Mouse (Mus musculus) small intestine, adult 2 months (tissue): Measurements from ENCODE around the gene Ulk4.

Source experiments
- CTCF ChIP-seq: fragments of 200-500 bp; IDR thresholded peaks from 2 replicates; pipeline ENCODE4 v1.5.1; 2012; ENCODE audit warnings: low read depth, mild to moderate bottlenecking, control low read depth, inconsistent platforms, low read length, moderate library complexity, mixed read lengths; ENCODE audit not compliant: insufficient replicate concordance, insufficient read length; ENCODE audit errors: extremely low read depth
- POLR2A ChIP-seq: fragments of 200-500 bp; IDR thresholded peaks from 2 replicates; pipeline ENCODE4 v1.6.1; 2012; ENCODE audit warnings: low read depth, mild to moderate bottlenecking, control low read depth, inconsistent platforms, low read length, moderate library complexity

DNA sequence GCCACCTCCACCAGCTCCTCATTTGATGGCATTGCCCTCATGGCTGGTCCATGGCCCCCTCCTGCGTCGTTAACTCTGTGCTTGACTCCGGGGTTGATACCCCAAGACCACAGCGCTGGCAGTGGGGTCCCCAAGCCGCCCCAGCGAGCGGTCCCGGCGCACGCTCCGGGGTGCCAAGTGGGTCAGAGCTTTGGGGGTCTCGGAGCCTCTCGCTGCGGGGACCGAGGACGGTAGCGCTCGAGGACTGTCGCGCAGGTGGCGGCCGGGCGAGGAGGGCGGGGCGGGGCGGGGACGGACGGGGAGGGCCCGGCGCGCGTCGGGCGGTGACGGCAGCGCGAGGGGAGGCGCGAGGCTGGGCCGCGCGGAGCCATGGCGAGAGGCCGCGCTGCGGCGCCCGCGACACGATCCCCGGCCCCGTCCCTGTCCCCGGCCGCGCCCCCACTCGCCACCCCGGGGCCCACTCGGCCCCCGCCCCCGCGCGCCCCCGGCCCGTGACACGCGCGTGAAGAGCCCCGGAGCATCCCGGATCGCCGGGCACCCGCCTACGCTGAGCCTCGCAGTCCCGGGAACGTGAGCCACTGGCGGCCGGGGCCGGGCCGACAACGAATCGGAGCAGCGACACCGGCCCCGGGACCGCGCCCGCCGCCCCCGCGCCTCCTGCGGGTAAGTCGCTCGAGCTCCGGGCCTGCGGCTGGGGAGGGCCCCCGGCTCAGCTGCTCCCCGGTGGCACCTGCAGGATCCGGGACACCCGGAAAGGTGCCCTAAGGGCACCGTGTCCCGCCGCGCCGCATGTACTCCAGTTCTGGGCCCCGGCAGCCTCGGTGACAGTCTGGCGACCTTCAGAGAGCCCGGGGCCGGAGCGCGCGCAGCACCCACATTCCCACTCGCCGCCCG lies 20.4 kb upstream of the Ulk4 start, which contains the start of gene Trak1:
- TF ChIP-seq POLR2A (peak; percentile 60; the same call in 1 of the 2 replicates), CTCF (no peak)
